Mouse (Mus musculus) forebrain, embryonic 12.5 days (tissue): Measurements from ENCODE around the gene Efna5. TPM values are rescaled to one million over a fixed set of nuclear protein-coding genes. Genes with fewer than 3 reads are reported as not detected.
A peak's percentile ranks its signal among the peaks of the same experiment; 100 is the strongest.

Experiments
- ATAC-seq: fragments of 200-750 bp; cut with Nextera tagmentation; 2 replicates; pipeline ENCODE4 v1.8.0; 2017; ENCODE audit warnings: moderate TSS enrichment; ENCODE audit not compliant: low FRiP score
- H3K27ac ChIP-seq: fragments of 300-500 bp; sonication (generic); 2 replicates; pipeline ENCODE4 v1.5.1; 2016; ENCODE audit warnings: mild to moderate bottlenecking
- H3K27me3 ChIP-seq: fragments of 300-500 bp; sonication (generic); 2 replicates; pipeline ENCODE4 v1.6.1; 2016; ENCODE audit warnings: mild to moderate bottlenecking
- H3K36me3 ChIP-seq: fragments of 300-500 bp; sonication (generic); replicated peaks from 2 replicates; pipeline ENCODE4 v1.6.1; 2016; ENCODE audit warnings: mild to moderate bottlenecking
- H3K4me1 ChIP-seq: fragments of 300-500 bp; sonication (generic); 2 replicates; pipeline ENCODE4 v1.6.1; 2016
- H3K4me2 ChIP-seq: fragments of 300-500 bp; sonication (generic); 2 replicates; pipeline ENCODE4 v1.6.1; 2016; ENCODE audit warnings: mild to moderate bottlenecking, moderate library complexity
- H3K4me3 ChIP-seq: fragments of 300-500 bp; sonication (generic); replicated peaks from 2 replicates; pipeline ENCODE4 v1.5.1; 2016; ENCODE audit warnings: mild to moderate bottlenecking
- H3K9ac ChIP-seq: fragments of 300-500 bp; sonication (generic); 2 replicates; pipeline ENCODE4 v1.6.1; 2016; ENCODE audit warnings: mild to moderate bottlenecking
- H3K9me3 ChIP-seq: fragments of 300-500 bp; sonication (generic); 2 replicates; pipeline ENCODE4 v1.6.1; 2016
- WGBS: fragments of 180-500 bp; shearing (Covaris S2); methylation state at CpG from one replicate; pipeline ENCODE4 v1.1.7; 2016; 5-methylcytosine and 5-hydroxymethylcytosine counted together
- polyA plus RNA-seq: library from polyadenylated mRNA; unstranded; fragments of >200 nt; fragmentation: Nextera tagmentation; extraction: Ambion mirVana; gene quantifications from 2 replicates; pipeline ENCODE4 v1.2.1, GENCODE M21; 2016

Gene Efna5
- polyA plus RNA-seq, 1 experiment from 2014 or later, result 45.7 TPM

- Histone ChIP-seq H3K9ac (no peak overlapping the region), H3K4me1 (peaks cover 3% of the 10 kb centered on the region; the same call in 1 of the 2 replicates), H3K27me3 (no peaks in the 10 kb centered on the region), H3K27ac (no peak overlapping the region), H3K9me3 (no peaks in the 10 kb centered on the region), H3K4me3 (no peak overlapping the region), H3K36me3 (no peaks in the 10 kb centered on the region), H3K4me2 (no peak overlapping the region)
- WGBS, result 82% methylated on average over 1 of the region's 1 CpGs
- no peak for ATAC-seq
Observed at GRCm38 (mm10) chr17:62680737-62681136, 200.4 kb downstream of the Efna5 start.

GRCm38 (mm10) chr17:62676832-62677231, 204.3 kb downstream of the Efna5 start:
- Histone ChIP-seq H3K27ac (no peak overlapping the region), H3K9me3 (no peaks in the 10 kb centered on the region), H3K4me3 (no peak overlapping the region), H3K4me2 (no peak overlapping the region), H3K36me3 (no peaks in the 10 kb centered on the region), H3K9ac (no peak overlapping the region), H3K27me3 (no peaks in the 10 kb centered on the region), H3K4me1 (peaks cover 3% of the 10 kb centered on the region; the same call in 1 of the 2 replicates)
- ATAC-seq, result no peak
- 87% methylated on average over 6 of the region's 6 CpGs for WGBS

- H3K4me1 ChIP-seq, result peaks cover 3% of the 10 kb centered on the region; the same call in 1 of the 2 replicates
- no peak for ATAC-seq
- no peak overlapping the region for H3K4me3 ChIP-seq
- H3K36me3 ChIP-seq, result no peaks in the 10 kb centered on the region
- no peaks in the 10 kb centered on the region for H3K9me3 ChIP-seq
- H3K27me3 ChIP-seq, result no peaks in the 10 kb centered on the region
- no peak overlapping the region for H3K4me2 ChIP-seq
- 57% methylated on average over 6 of the region's 6 CpGs for WGBS
- no peak overlapping the region for H3K9ac ChIP-seq
- no peak overlapping the region for H3K27ac ChIP-seq
Observed at GRCm38 (mm10) chr17:62676409-62676808, 204.7 kb downstream of the Efna5 start.

GRCm38 (mm10) chr17:62675811-62676255, 205.3 kb downstream of the Efna5 start:
- no peak overlapping the region for H3K9ac ChIP-seq
- 36% methylated on average over 5 of the region's 5 CpGs for WGBS
- peaks cover 3% of the 10 kb centered on the region; the same call in 1 of the 2 replicates for H3K4me1 ChIP-seq
- ATAC-seq, result no peak
- no peak overlapping the region for H3K27ac ChIP-seq
- H3K4me3 ChIP-seq, result no peak overlapping the region
- H3K4me2 ChIP-seq, result no peak overlapping the region
- no peaks in the 10 kb centered on the region for H3K36me3 ChIP-seq
- H3K9me3 ChIP-seq, result no peaks in the 10 kb centered on the region
- no peaks in the 10 kb centered on the region for H3K27me3 ChIP-seq

GRCm38 (mm10) chr17:62672068-62672467, 209.0 kb downstream of the Efna5 start:
- Histone ChIP-seq H3K9ac (no peak overlapping the region), H3K27me3 (no peaks in the 10 kb centered on the region), H3K4me3 (no peak overlapping the region), H3K9me3 (no peaks in the 10 kb centered on the region), H3K4me1 (peaks cover 3% of the 10 kb centered on the region; the same call in 1 of the 2 replicates), H3K4me2 (no peak overlapping the region), H3K27ac (no peak overlapping the region), H3K36me3 (no peaks in the 10 kb centered on the region)
- WGBS, result 82% methylated on average over 8 of the region's 8 CpGs
- ATAC-seq, result no peak

- no peak overlapping the region for H3K4me3 ChIP-seq
- H3K4me1 ChIP-seq, result peaks cover 5% of the 10 kb centered on the region
- no peak overlapping the region for H3K4me2 ChIP-seq
- H3K9me3 ChIP-seq, result no peaks in the 10 kb centered on the region
- no peaks in the 10 kb centered on the region for H3K36me3 ChIP-seq
- no peak for ATAC-seq
- H3K9ac ChIP-seq, result no peak overlapping the region
- WGBS, result 87% methylated on average over 6 of the region's 6 CpGs
- no peak overlapping the region for H3K27ac ChIP-seq
- H3K27me3 ChIP-seq, result no peaks in the 10 kb centered on the region
Observed at GRCm38 (mm10) chr17:62666761-62667160, 214.4 kb downstream of the Efna5 start.

- ATAC-seq, result no peak
- no peaks in the 10 kb centered on the region for H3K9me3 ChIP-seq
- H3K27ac ChIP-seq, result no peak overlapping the region
- peaks cover 5% of the 10 kb centered on the region for H3K4me1 ChIP-seq
- 79% methylated on average over 7 of the region's 7 CpGs for WGBS
- H3K36me3 ChIP-seq, result no peaks in the 10 kb centered on the region
- H3K27me3 ChIP-seq, result no peaks in the 10 kb centered on the region
- H3K9ac ChIP-seq, result no peak overlapping the region
- H3K4me2 ChIP-seq, result no peak overlapping the region
- no peak overlapping the region for H3K4me3 ChIP-seq
Observed at GRCm38 (mm10) chr17:62665823-62666222, 215.3 kb downstream of the Efna5 start.

GRCm38 (mm10) chr17:62664709-62665108, 216.4 kb downstream of the Efna5 start:
- H3K27ac ChIP-seq, result no peak overlapping the region
- H3K4me1 ChIP-seq, result peaks cover 14% of the 10 kb centered on the region
- no peaks in the 10 kb centered on the region for H3K27me3 ChIP-seq
- no peak overlapping the region for H3K4me3 ChIP-seq
- no peak overlapping the region for H3K9ac ChIP-seq
- H3K9me3 ChIP-seq, result no peaks in the 10 kb centered on the region
- no peak for ATAC-seq
- H3K4me2 ChIP-seq, result no peak overlapping the region
- no peaks in the 10 kb centered on the region for H3K36me3 ChIP-seq
- 88% methylated on average over 2 of the region's 2 CpGs for WGBS

- Histone ChIP-seq H3K9ac (no peak overlapping the region), H3K9me3 (no peaks in the 10 kb centered on the region), H3K4me2 (no peak overlapping the region), H3K27ac (no peak overlapping the region), H3K27me3 (0 out of 2 replicates have a peak, but pooled peaks cover 5% of the 10 kb centered on the region), H3K4me1 (peaks cover 38% of the 10 kb centered on the region), H3K4me3 (no peak overlapping the region), H3K36me3 (no peaks in the 10 kb centered on the region)
- WGBS, result 71% methylated on average over 7 of the region's 7 CpGs
- ATAC-seq, result no peak
Observed at GRCm38 (mm10) chr17:62661801-62662200, 219.3 kb downstream of the Efna5 start.

- Histone ChIP-seq H3K4me2 (peak overlapping the region; percentile 24), H3K27ac (0 out of 2 replicates have a peak overlapping the region, but pooled peaks have one; percentile 42), H3K4me1 (peaks cover 34% of the 10 kb centered on the region), H3K9me3 (no peaks in the 10 kb centered on the region), H3K9ac (no peak overlapping the region), H3K4me3 (no peak overlapping the region), H3K36me3 (no peaks in the 10 kb centered on the region), H3K27me3 (peaks cover 8% of the 10 kb centered on the region; the same call in 1 of the 2 replicates)
- ATAC-seq, result peak; percentile 90
- 32% methylated on average over 14 of the region's 14 CpGs for WGBS
Observed at GRCm38 (mm10) chr17:62659501-62660175, 221.5 kb downstream of the Efna5 start.

- ATAC-seq, result no peak
- Histone ChIP-seq H3K9me3 (no peaks in the 10 kb centered on the region), H3K27me3 (peaks cover 8% of the 10 kb centered on the region; the same call in 1 of the 2 replicates), H3K4me3 (no peak overlapping the region), H3K4me1 (peaks cover 33% of the 10 kb centered on the region), H3K36me3 (no peaks in the 10 kb centered on the region), H3K9ac (no peak overlapping the region), H3K27ac (no peak overlapping the region), H3K4me2 (no peak overlapping the region)
- WGBS, result 46% methylated on average over 12 of the region's 12 CpGs
Observed at GRCm38 (mm10) chr17:62657832-62658630, 223.1 kb downstream of the Efna5 start.

- H3K9ac ChIP-seq, result no peak overlapping the region
- no peak overlapping the region for H3K4me3 ChIP-seq
- ATAC-seq, result no peak
- no peak overlapping the region for H3K27ac ChIP-seq
- peaks cover 39% of the 10 kb centered on the region for H3K4me1 ChIP-seq
- WGBS, result 92% methylated on average over 7 of the region's 7 CpGs
- no peaks in the 10 kb centered on the region for H3K36me3 ChIP-seq
- no peak overlapping the region for H3K4me2 ChIP-seq
- peaks cover 8% of the 10 kb centered on the region; the same call in 1 of the 2 replicates for H3K27me3 ChIP-seq
- H3K9me3 ChIP-seq, result no peaks in the 10 kb centered on the region
Observed at GRCm38 (mm10) chr17:62657051-62657450, 224.1 kb downstream of the Efna5 start.
